In the genomic region with DNA sequence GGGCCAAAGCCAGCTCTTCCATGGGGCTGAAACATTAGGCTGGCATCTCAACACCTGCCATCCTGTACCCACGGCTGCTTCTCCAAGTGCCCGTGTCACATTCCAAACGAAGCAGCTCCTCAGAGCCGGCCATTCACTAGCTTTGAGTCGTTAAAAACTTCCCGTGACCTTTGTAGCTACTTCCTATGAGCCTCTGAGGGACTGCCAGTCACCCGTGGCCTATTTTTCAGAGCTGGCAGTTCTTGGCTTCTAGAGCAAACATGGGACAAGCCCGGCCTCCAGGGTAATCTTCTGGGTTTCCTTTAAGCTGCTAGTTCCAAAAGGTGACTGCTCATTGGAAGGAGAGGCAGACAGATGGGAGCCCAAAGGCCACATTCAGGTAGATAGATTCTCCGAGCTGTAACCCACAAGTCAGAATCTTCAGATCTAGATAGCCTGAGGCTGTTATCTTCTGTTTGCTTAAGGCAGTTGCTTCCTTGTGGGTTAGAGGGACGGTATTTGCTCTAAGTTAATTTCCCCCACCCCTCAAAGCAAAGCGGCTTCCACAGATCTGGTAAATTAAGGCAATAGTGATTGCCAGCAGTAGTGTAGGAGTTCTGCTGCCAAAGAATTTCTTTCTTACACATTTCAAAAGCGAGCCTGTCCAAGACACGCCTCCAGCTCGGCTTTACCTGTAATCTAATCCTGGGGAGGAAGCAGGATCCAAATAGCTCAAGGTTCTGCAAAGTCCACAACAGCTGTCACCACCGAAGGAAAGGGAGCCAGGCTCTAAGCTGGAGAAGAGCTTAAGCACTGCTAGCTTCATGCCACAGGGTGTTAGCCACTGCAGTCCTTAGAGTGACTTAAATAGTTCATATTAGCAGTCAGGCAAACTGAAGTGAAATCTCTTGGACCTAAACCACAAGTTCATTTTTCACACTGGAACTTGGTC, we compare ENCODE assay signal across 9 mouse cellular contexts. TPM values are rescaled to one million over a fixed set of nuclear protein-coding genes. Genes with fewer than 3 reads are reported as not detected.
DNase-seq lines count a peak whose midpoint lies in the region; ATAC-seq and TF ChIP-seq lines count a peak whose summit lies in the region.
"Had no signal": no experiment of that assay in that cellular context is flagged by ENCODE, and none has a peak within 500 bp of the region (broad histone marks: within the 10 kb centered on the region; RNA-seq: fewer than 3 reads in every experiment).

No protein-coding gene starts in this region.

- peak overlapping the region; percentile 65 for H3K27ac ChIP-seq in heart, adult 2 months
- no peak overlapping the region for H3K27ac ChIP-seq in heart, embryonic 10.5 days
- peak overlapping the region; percentile 89 for H3K27ac ChIP-seq in gastrocnemius, adult 2 months
- peak overlapping the region; percentile 47; the same call in 1 of the 2 replicates for H3K27ac ChIP-seq in kidney, postnatal 0 days

- H3K9me3 ChIP-seq in heart, embryonic 10.5 days, result no peaks in the 10 kb centered on the region
- no peaks in the 10 kb centered on the region for H3K9me3 ChIP-seq in kidney, postnatal 0 days (replicated peaks; ENCODE audit: low read length)

- TF ChIP-seq CTCF in heart, adult 2 months (IDR thresholded peaks at IDR 0.05), result no peak
- TF ChIP-seq CTCF in gastrocnemius, adult 2 months (IDR thresholded peaks at IDR 0.05), result no peak
- TF ChIP-seq CTCF in kidney, postnatal 0 days (IDR thresholded peaks at IDR 0.05; ENCODE audit: low read depth), result no peak

- intact Hi-C loops in heart, adult 2 months (cut with DNase I), result no loop called here
- intact Hi-C loops in gastrocnemius, adult 2 months (cut with DNase I), result loop anchor here (5.0 kb wide), 1 partner anchor 80 kb away; no protein-coding TSS in a partner anchor

- WGBS in heart, adult 2 months, result 27% methylated on average over 15 of the region's 15 CpGs
- WGBS in heart, embryonic 10.5 days, result 32% methylated on average over 15 of the region's 15 CpGs
- 16% methylated on average over 15 of the region's 15 CpGs for WGBS in kidney, postnatal 0 days

- no peaks in the 10 kb centered on the region for H3K27me3 ChIP-seq in heart, adult 2 months (ENCODE audit: control insufficient read depth, insufficient read depth, low read length)
- H3K27me3 ChIP-seq in heart, embryonic 10.5 days (ENCODE audit: insufficient read depth, poor library complexity, severe bottlenecking), result no peaks in the 10 kb centered on the region
- no peaks in the 10 kb centered on the region for H3K27me3 ChIP-seq in kidney, postnatal 0 days (ENCODE audit: insufficient read depth, low read length)
- H3K27me3 ChIP-seq: CH12.LX had no signal

- peak; percentile 38 to 50 for DNase-seq in heart, adult 2 months
- DNase-seq in heart, embryonic 10.5 days (ENCODE audit: low spot score), result no peak
- peak; percentile 78 for DNase-seq in gastrocnemius, adult 2 months
- peak; percentile 61 for DNase-seq in kidney, postnatal 0 days (ENCODE audit: low spot score)
- DNase-seq in mesoderm, embryonic 11.5 days (ENCODE audit: low read depth, low spot score), result peak; percentile 30
- DNase-seq in MN1 (ENCODE audit: low spot score), result no peak
- no peak for DNase-seq in testis, postnatal 10 days (ENCODE audit: low spot score)
- no peak for DNase-seq in left cerebral cortex, adult 11 months (ENCODE audit: low spot score)

- no peak for TF ChIP-seq POLR2A in heart, adult 2 months (IDR thresholded peaks at IDR 0.05; ENCODE audit: insufficient read depth, low read depth, low read length)

- peak overlapping the region; percentile 17; the same call in 1 of the 2 replicates for H3K4me3 ChIP-seq in heart, adult 2 months
- H3K4me3 ChIP-seq in heart, embryonic 10.5 days, result no peak overlapping the region
- H3K4me3 ChIP-seq in gastrocnemius, adult 2 months, result peak overlapping the region; percentile 38
- no peak overlapping the region for H3K4me3 ChIP-seq in kidney, postnatal 0 days (replicated peaks; ENCODE audit: low read depth, low read length)

- H3K9ac ChIP-seq in heart, adult 2 months (ENCODE audit: low read depth, low read length), result no peak overlapping the region
- no peak overlapping the region for H3K9ac ChIP-seq in kidney, postnatal 0 days (ENCODE audit: low read depth, low read length)

- no peak for TF ChIP-seq EP300 in heart, adult 2 months (IDR thresholded peaks at IDR 0.05; ENCODE audit: insufficient read depth, low read depth, low read length)

- peaks cover 4% of the 10 kb centered on the region for H3K4me1 ChIP-seq in heart, adult 2 months (ENCODE audit: control insufficient read depth, insufficient read depth, low read length)
- peaks cover 13% of the 10 kb centered on the region for H3K4me1 ChIP-seq in heart, embryonic 10.5 days
- H3K4me1 ChIP-seq in kidney, postnatal 0 days (replicated peaks; ENCODE audit: insufficient read depth, low read length), result peaks cover 8% of the 10 kb centered on the region; the same call in 1 of the 2 replicates

- no peaks in the 10 kb centered on the region for H3K36me3 ChIP-seq in heart, adult 2 months (ENCODE audit: control insufficient read depth, insufficient read depth, low read length)
- no peaks in the 10 kb centered on the region for H3K36me3 ChIP-seq in heart, embryonic 10.5 days
- no peaks in the 10 kb centered on the region for H3K36me3 ChIP-seq in kidney, postnatal 0 days (ENCODE audit: insufficient read depth, low read length)

- H3K79me2 ChIP-seq in heart, adult 2 months (replicated peaks; ENCODE audit: control insufficient read depth, insufficient read depth, low read length), result no peaks in the 10 kb centered on the region

- peak; percentile 68 for ATAC-seq in kidney, postnatal 0 days (replicated peaks; ENCODE audit: low FRiP score, low read depth)

- H3K4me2 ChIP-seq in kidney, postnatal 0 days (ENCODE audit: low read length), result no peak overlapping the region

RNA-seq across cellular contexts. Expression of gene Atp13a3, which starts 8.4 kb away (rescaled TPM):
- 10 to 100 TPM; 48.2 to 54.7 TPM for total RNA-seq in heart, adult 2 months (2021)
- polyA plus RNA-seq in heart, adult 2 months (2012; rRNA removed), result 10.6 and 24.7 TPM in 2 replicates
- polyA plus RNA-seq in heart, embryonic 10.5 days (2016; fragmentation: Nextera tagmentation; extraction: Ambion mirVana), result 12.3 and 13.1 TPM in 2 replicates
- total RNA-seq in gastrocnemius, adult 2 months (2021), result 10 to 100 TPM; 30.4 to 35.2 TPM
- 10.4 and 11.2 TPM in 2 replicates for polyA plus RNA-seq in kidney, postnatal 0 days (2015; fragmentation: Nextera tagmentation; extraction: Ambion mirVana)

Comparison
In these comparisons a context has a peak if more than half of its experiments do, and no peak if none do; other contexts are left out.
1. DNase-seq: peak in heart, adult 2 months (2 of 2), gastrocnemius, adult 2 months (single experiment), kidney, postnatal 0 days (single experiment) and mesoderm, embryonic 11.5 days (single experiment); none in heart, embryonic 10.5 days (single experiment), MN1 (single experiment), testis, postnatal 10 days (single experiment) and left cerebral cortex, adult 11 months (single experiment).
2. H3K4me3 ChIP-seq: peak in heart, adult 2 months (single experiment) and gastrocnemius, adult 2 months (single experiment); none in heart, embryonic 10.5 days (single experiment) and kidney, postnatal 0 days (single experiment).